Mouse (Mus musculus): Measurements from ENCODE around the gene Rgs3. TPM values are rescaled to one million over a fixed set of nuclear protein-coding genes. Genes with fewer than 3 reads are reported as not detected.

Rgs3 gene
- total RNA-seq, 2 experiments from 2014 or later = 8.6 to 10.3 TPM

GRCm38 (mm10) chr4:62744985-62745638 lies 185.5 kb downstream of the Rgs3 start:
- Histone ChIP-seq H3K4me3 (no peak overlapping the region), H3K27ac (peak overlapping the region; percentile 53; the same call in 1 of the 2 replicates)
- no peak for DNase-seq
- intact Hi-C loops (cut with DNase I) = no loop called here
- TF ChIP-seq CTCF (IDR thresholded peaks at IDR 0.05) = no peak

Other genes starting within 250 kb of the Rgs3 start
- gene Fkbp15, start 199.3 kb upstream of the Rgs3 start, total RNA-seq (2021) = 10 to 100 TPM; 12.6 TPM
- 10 to 100 TPM in 1 of 2 experiments, 1 to 10 TPM in 1; 9.7 to 12.0 TPM for gene Slc31a1, start 199.1 kb upstream of the Rgs3 start, total RNA-seq (2021)
- 10 to 100 TPM; 46.8 to 50.0 TPM for gene Cdc26, start 151.2 kb upstream of the Rgs3 start, total RNA-seq (2021)
- gene Prpf4, start 151.1 kb upstream of the Rgs3 start, total RNA-seq (2021) = 10 to 100 TPM; 15.8 to 17.5 TPM
- gene Rnf183, start 124.6 kb upstream of the Rgs3 start, total RNA-seq (2021) = not detected
- under 1 TPM; 0.26 to 0.28 TPM for gene Wdr31, start 89.0 kb upstream of the Rgs3 start, total RNA-seq (2021)
- gene Bspry, start 79.8 kb upstream of the Rgs3 start, total RNA-seq (2021) = not detected
- gene Hdhd3, start 56.4 kb upstream of the Rgs3 start, total RNA-seq (2021) = 1 to 10 TPM; 1.3 to 1.6 TPM
- gene Alad, start 39.9 kb upstream of the Rgs3 start, total RNA-seq (2021) = 10 to 100 TPM; 21.7 to 32.8 TPM
- 10 to 100 TPM; 15.5 to 18.5 TPM for gene Pole3, start 34.8 kb upstream of the Rgs3 start, total RNA-seq (2021)
- under 1 TPM in 1 of 2 experiments, not detected in 1; 0.17 TPM for gene 4933430I17Rik, start 34.5 kb upstream of the Rgs3 start, total RNA-seq (2021)

Data from gastrocnemius, adult 2 months (tissue).